Mouse (Mus musculus) fibroblast of lung, adult 2 months (primary cell): ENCODE measurements around the gene Olfr1214.
"Not testable (repeated sequence)": the region's sequence is repeated elsewhere in the genome, so short reads cannot be mapped to it uniquely, and the experiment has no call there.

Experiments
- DNase-seq: peaks from one replicate; pipeline ENCODE4 v3.0.0-alpha.2; 2011; ENCODE audit warnings: low read depth

Gene Olfr1214

GRCm38 (mm10) chr2:88992553-88992952 lies at the start of gene Olfr1214:
Gene Olfr1214 (minus strand): TSS chr2:88992653.
- DNase-seq: no peak

- DNase-seq: no peak
These were observed 39.5 kb upstream of the Olfr1214 start, which contains the start of gene Olfr1217 for GRCm38 (mm10) chr2:89031965-89032364. Gene Olfr1217 (minus strand): TSS chr2:89032065.

- DNase-seq: not testable (repeated sequence)
These were observed 29.0 kb upstream of the Olfr1214 start for GRCm38 (mm10) chr2:89021436-89021835.

GRCm38 (mm10) chr2:89018240-89018639 lies 25.8 kb upstream of the Olfr1214 start, which contains the start of gene Olfr1216:
Gene Olfr1216 (minus strand): TSS chr2:89018340.
- no peak for DNase-seq

- no peak for DNase-seq
These were observed 14.4 kb upstream of the Olfr1214 start, which contains the start of gene Olfr1215 for GRCm38 (mm10) chr2:89006873-89007272. Gene Olfr1215 (minus strand): TSS chr2:89006973.

- DNase-seq: no peak
These were observed 12.3 kb downstream of the Olfr1214 start, which contains the start of gene Gm13762 for GRCm38 (mm10) chr2:88980181-88980580. Gene Gm13762 (minus strand): TSS chr2:88980281.

GRCm38 (mm10) chr2:88953669-88954068 lies 38.8 kb downstream of the Olfr1214 start, which contains the start of gene Olfr1212:
Gene Olfr1212 (plus strand): TSS chr2:88953969.
- DNase-seq: no peak

- DNase-seq: no peak
These were observed 54.4 kb downstream of the Olfr1214 start, which contains the start of gene Olfr1211 for GRCm38 (mm10) chr2:88938011-88938410. Gene Olfr1211 (minus strand): TSS chr2:88938111.
